Mouse (Mus musculus): ENCODE measurements around the gene Olfr124.

Gene Olfr124

GRCm38 (mm10) chr17:37799588-37799987 lies at the start of gene Olfr124:
TSS of gene Olfr124 (plus strand) at chr17:37799888.
- no peak for DNase-seq (ENCODE audit: low spot score)

DNA sequence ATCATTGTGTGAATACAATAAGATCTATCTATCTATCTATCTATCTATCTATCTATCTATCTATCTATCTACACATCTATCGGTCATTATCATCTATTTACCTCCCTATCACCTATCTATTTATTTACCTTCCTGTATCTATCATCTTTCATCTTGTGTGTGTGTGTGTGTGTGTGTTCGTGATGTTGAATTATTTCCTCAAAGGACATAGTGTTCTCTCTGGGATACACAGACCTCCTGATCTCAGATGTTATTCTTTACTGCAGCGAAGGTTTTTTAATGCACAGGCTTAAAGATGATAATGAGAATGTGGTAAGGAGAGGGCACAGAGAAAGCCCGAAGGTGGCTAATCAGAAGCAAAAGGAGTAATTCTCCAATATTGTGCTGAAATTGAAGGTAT lies 31.4 kb upstream of the Olfr124 start, which contains the start of gene Olfr122:
Olfr122 (plus strand) TSS at position 301 of the 400 bp plus-strand sequence.
- DNase-seq (ENCODE audit: low spot score): no peak

- no peak for DNase-seq (ENCODE audit: low spot score)
These were observed 6.5 kb upstream of the Olfr124 start, which contains the start of gene Olfr123 for GRCm38 (mm10) chr17:37793229-37793628. TSS of gene Olfr123 (plus strand) at chr17:37793529.

GRCm38 (mm10) chr17:37832649-37833048 lies 33.0 kb downstream of the Olfr124 start, which contains the start of gene Olfr125:
TSS of gene Olfr125 (plus strand) at chr17:37832949.
- DNase-seq (ENCODE audit: low spot score): no peak

DNA sequence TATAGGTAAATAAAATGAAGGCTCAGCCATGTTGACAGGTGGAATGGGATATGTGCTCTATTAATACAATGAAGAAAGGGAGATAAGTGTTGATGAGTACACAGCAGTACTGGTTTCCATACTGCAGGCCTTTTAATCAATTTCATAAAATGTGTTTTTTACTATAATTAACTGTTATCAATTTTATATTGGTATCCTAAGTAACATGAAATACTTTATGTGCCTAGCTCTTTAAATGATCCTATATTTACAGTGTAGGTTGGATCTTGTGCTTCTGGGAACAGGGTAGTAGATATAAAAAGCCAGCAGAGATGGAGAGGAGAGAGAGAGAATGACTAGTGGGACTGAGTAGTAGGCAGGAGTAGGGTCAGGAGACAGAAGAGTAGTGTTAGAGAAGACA lies 47.5 kb downstream of the Olfr124 start, which contains the start of gene Olfr126:
Olfr126 (plus strand) TSS at position 301 of the 400 bp plus-strand sequence.
- DNase-seq (ENCODE audit: low spot score): no peak
